Mouse (Mus musculus) splenic B cell, adult 2 months (primary cell): ENCODE measurements at regions not wholly inside any gene's neighbourhood (a gene's known extent, or its start where the extent isn't known, plus 50 kb on each side); places are given as distances from the start of the nearest gene placed in this dataset.

Experiments used
- DNase-seq: peaks from one replicate; pipeline ENCODE4 v3.0.0-alpha.2; 2011; ENCODE audit warnings: low read depth, low spot score
- H3K27me3 ChIP-seq: 2 replicates; pipeline ENCODE4 v1.6.1; 2012; ENCODE audit warnings: mild to moderate bottlenecking, low read length, moderate library complexity, mixed read lengths; ENCODE audit not compliant: control insufficient read depth, poor library complexity, insufficient read depth, severe bottlenecking
- H3K36me3 ChIP-seq: 2 replicates; pipeline ENCODE4 v1.6.1; 2012; ENCODE audit warnings: mild to moderate bottlenecking, low read length, moderate library complexity, mixed read lengths; ENCODE audit not compliant: control insufficient read depth, poor library complexity, insufficient read depth, severe bottlenecking

- no peaks in the 10 kb centered on the region for H3K36me3 ChIP-seq
- no peak for DNase-seq
Observed at GRCm38 (mm10) chr10:98146998-98147863, 420.7 kb upstream of the C030005K15Rik start.

GRCm38 (mm10) chr10:98155982-98156381, 429.4 kb upstream of the C030005K15Rik start:
- H3K36me3 ChIP-seq: no peaks in the 10 kb centered on the region
- no peak for DNase-seq
- no peaks in the 10 kb centered on the region for H3K27me3 ChIP-seq

More at GRCm38 (mm10) chr10:98146998-98147863, 420.7 kb upstream of the C030005K15Rik start:
- H3K27me3 ChIP-seq: no peaks in the 10 kb centered on the region; the same call in 1 of the 2 replicates

- DNase-seq: no peak
- Histone ChIP-seq H3K27me3 (no peaks in the 10 kb centered on the region), H3K36me3 (no peaks in the 10 kb centered on the region)
Observed at GRCm38 (mm10) chr10:98185666-98186065, 459.1 kb upstream of the C030005K15Rik start.

- no peak for DNase-seq
- Histone ChIP-seq H3K27me3 (no peaks in the 10 kb centered on the region), H3K36me3 (no peaks in the 10 kb centered on the region)
Observed at GRCm38 (mm10) chr10:98196852-98197251, 470.3 kb upstream of the C030005K15Rik start.

GRCm38 (mm10) chr10:98210246-98210645, 483.7 kb upstream of the C030005K15Rik start:
- no peaks in the 10 kb centered on the region for H3K36me3 ChIP-seq
- no peak for DNase-seq

GRCm38 (mm10) chr10:98212876-98213587, 486.5 kb upstream of the C030005K15Rik start:
- DNase-seq: no peak
- Histone ChIP-seq H3K27me3 (no peaks in the 10 kb centered on the region), H3K36me3 (no peaks in the 10 kb centered on the region)

More at GRCm38 (mm10) chr10:98210246-98210645, 483.7 kb upstream of the C030005K15Rik start:
- H3K27me3 ChIP-seq: no peaks in the 10 kb centered on the region

- DNase-seq: no peak
- Histone ChIP-seq H3K36me3 (no peaks in the 10 kb centered on the region), H3K27me3 (no peaks in the 10 kb centered on the region)
Observed at GRCm38 (mm10) chr10:98231017-98231416, 504.5 kb upstream of the C030005K15Rik start.

GRCm38 (mm10) chr10:98231705-98232235, 505.2 kb upstream of the C030005K15Rik start:
- H3K36me3 ChIP-seq: no peaks in the 10 kb centered on the region
- DNase-seq: no peak
- H3K27me3 ChIP-seq: no peaks in the 10 kb centered on the region

GRCm38 (mm10) chr10:98248311-98248710, 521.8 kb upstream of the C030005K15Rik start:
- no peak for DNase-seq
- H3K36me3 ChIP-seq: no peaks in the 10 kb centered on the region
- H3K27me3 ChIP-seq: no peaks in the 10 kb centered on the region

- Histone ChIP-seq H3K27me3 (no peaks in the 10 kb centered on the region), H3K36me3 (no peaks in the 10 kb centered on the region)
- DNase-seq: no peak
Observed at GRCm38 (mm10) chr10:98257980-98258707, 531.6 kb upstream of the C030005K15Rik start.

GRCm38 (mm10) chr10:98259283-98259682, 532.7 kb upstream of the C030005K15Rik start:
- H3K36me3 ChIP-seq: no peaks in the 10 kb centered on the region
- DNase-seq: no peak
- no peaks in the 10 kb centered on the region for H3K27me3 ChIP-seq

- Histone ChIP-seq H3K36me3 (no peaks in the 10 kb centered on the region), H3K27me3 (no peaks in the 10 kb centered on the region)
- no peak for DNase-seq
Observed at GRCm38 (mm10) chr10:98268511-98268910, 542.0 kb upstream of the C030005K15Rik start.

- no peak for DNase-seq
- no peaks in the 10 kb centered on the region for H3K27me3 ChIP-seq
- H3K36me3 ChIP-seq: no peaks in the 10 kb centered on the region
Observed at GRCm38 (mm10) chr10:98291617-98292016, 565.1 kb upstream of the C030005K15Rik start.

- H3K27me3 ChIP-seq: no peaks in the 10 kb centered on the region
- DNase-seq: no peak
- H3K36me3 ChIP-seq: no peaks in the 10 kb centered on the region
Observed at GRCm38 (mm10) chr10:98292140-98292539, 565.6 kb upstream of the C030005K15Rik start.
